Mouse (Mus musculus): Measurements from ENCODE around the gene Hsd17b6. TPM values are rescaled to one million over a fixed set of nuclear protein-coding genes. Genes with fewer than 3 reads are reported as not detected.

Hsd17b6 gene
- polyA plus RNA-seq (2017; shearing (Covaris generic)) = not detected

DNA sequence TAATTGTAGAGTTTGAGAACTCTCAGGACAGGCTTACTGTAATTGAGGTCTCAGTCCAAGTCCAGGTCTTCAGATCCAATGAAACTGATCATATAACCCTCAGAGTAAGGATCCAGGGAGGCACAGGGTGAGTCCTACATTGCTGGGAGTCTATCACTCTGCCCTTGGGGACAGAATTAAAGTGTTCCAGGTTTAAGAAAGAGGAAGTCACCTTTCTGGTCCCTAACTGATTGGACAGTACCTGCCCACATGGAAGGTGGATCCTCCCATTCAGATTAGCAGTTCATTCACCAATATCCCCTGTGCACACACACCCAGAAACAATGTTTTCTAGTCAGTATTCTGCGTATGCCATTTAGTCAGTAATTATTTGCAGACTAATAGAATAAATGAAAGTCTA lies at the start of gene Hsd17b6:
Gene Hsd17b6, minus strand, starts transcription at position 166 of the 400 bp plus-strand sequence.

DNA sequence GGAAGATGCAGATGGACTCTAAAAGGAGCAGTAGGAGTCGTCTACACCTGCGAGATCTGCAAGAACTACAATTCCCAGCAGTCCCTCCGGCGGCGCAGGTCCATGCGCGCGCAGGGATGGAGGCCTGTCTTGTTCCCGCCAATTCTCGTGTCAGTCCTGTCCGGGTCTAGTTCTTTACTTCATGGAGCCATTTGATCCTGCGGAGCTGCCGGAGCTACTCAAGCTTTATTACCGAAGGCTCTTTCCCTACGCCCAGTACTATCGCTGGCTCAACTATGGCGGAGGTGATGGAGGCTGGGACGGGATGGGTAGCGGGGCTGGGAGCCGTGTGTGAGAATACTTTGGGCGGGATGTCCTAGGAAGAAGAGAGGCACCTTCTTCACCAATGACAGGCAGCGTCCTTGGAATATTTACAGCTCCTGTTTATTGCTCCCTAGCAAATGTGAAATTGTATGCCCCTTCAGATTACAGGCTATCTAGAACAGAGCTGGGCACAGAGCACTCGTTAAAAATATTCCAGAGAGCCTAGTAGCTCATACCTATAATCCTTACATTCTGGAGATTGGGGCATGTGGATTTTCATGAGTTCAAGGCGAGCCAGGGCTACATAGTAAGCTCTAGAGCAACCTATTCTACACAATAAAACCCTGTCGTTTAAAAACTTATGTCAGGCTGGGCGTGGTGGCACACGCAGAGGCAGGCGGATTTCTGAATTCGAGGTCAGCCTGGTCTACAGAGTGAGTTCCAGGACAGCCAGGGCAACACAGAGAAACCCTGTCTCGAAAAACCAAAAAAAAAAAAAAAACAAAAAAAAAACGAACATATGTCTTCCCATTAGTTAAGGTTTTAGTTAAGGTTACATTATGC lies 7.9 kb upstream of the Hsd17b6 start, which contains the start of gene Prim1:
Gene Prim1, plus strand, starts transcription at position 101 of the 867 bp plus-strand sequence.

Other genes starting within 250 kb of the Hsd17b6 start
- not detected for gene Rdh1, start 247.9 kb downstream of the Hsd17b6 start, polyA plus RNA-seq (2017; shearing (Covaris generic))
- 0.68 TPM for gene Rdh16f1, start 247.8 kb downstream of the Hsd17b6 start, polyA plus RNA-seq (2017; shearing (Covaris generic))
- not detected for gene Rdh9, start 231.2 kb downstream of the Hsd17b6 start, polyA plus RNA-seq (2017; shearing (Covaris generic))
- gene Rdh16, start 206.5 kb downstream of the Hsd17b6 start, polyA plus RNA-seq (2017; shearing (Covaris generic)) = 0.11 TPM
- gene Rdh19, start 157.7 kb downstream of the Hsd17b6 start, polyA plus RNA-seq (2017; shearing (Covaris generic)) = not detected
- gene Rdh16f2, start 141.1 kb downstream of the Hsd17b6 start, polyA plus RNA-seq (2017; shearing (Covaris generic)) = not detected
- not detected for gene Rdh7, start 118.8 kb downstream of the Hsd17b6 start, polyA plus RNA-seq (2017; shearing (Covaris generic))
- gene Sdr9c7, start 109.1 kb downstream of the Hsd17b6 start, polyA plus RNA-seq (2017; shearing (Covaris generic)) = not detected
- gene Prim1, start 7.6 kb upstream of the Hsd17b6 start, polyA plus RNA-seq (2017; shearing (Covaris generic)) = 20.1 TPM
- 504 TPM for gene Naca, start 28.0 kb upstream of the Hsd17b6 start, polyA plus RNA-seq (2017; shearing (Covaris generic))
- gene Ptges3, start 51.3 kb upstream of the Hsd17b6 start, polyA plus RNA-seq (2017; shearing (Covaris generic)) = 96.7 TPM
- 1,266 TPM for gene Atp5b, start 75.7 kb upstream of the Hsd17b6 start, polyA plus RNA-seq (2017; shearing (Covaris generic))
- gene Baz2a, start 84.0 kb upstream of the Hsd17b6 start, polyA plus RNA-seq (2017; shearing (Covaris generic)) = 88.0 TPM
- 35.0 TPM for gene Rbms2, start 172.7 kb upstream of the Hsd17b6 start, polyA plus RNA-seq (2017; shearing (Covaris generic))
- 0.48 TPM for gene Gls2, start 186.8 kb upstream of the Hsd17b6 start, polyA plus RNA-seq (2017; shearing (Covaris generic))
- gene Spryd4, start 204.2 kb upstream of the Hsd17b6 start, polyA plus RNA-seq (2017; shearing (Covaris generic)) = 15.4 TPM
- gene Mip, start 218.2 kb upstream of the Hsd17b6 start, polyA plus RNA-seq (2017; shearing (Covaris generic)) = not detected
- gene Timeless, start 224.5 kb upstream of the Hsd17b6 start, polyA plus RNA-seq (2017; shearing (Covaris generic)) = 27.6 TPM
- not detected for gene Apon, start 246.5 kb upstream of the Hsd17b6 start, polyA plus RNA-seq (2017; shearing (Covaris generic))